Comparison of ENCODE assay signal across 8 mouse cellular contexts in genomic region chr10:61452645-61453044, GRCm38 (mm10). TPM values are rescaled to one million over a fixed set of nuclear protein-coding genes. Genes with fewer than 3 reads are reported as not detected.
DNase-seq lines count a peak whose midpoint lies in the region; ATAC-seq and TF ChIP-seq lines count a peak whose summit lies in the region.

Eif4ebp2 (minus strand) TSS chr10:61452661.

- no peaks in the 10 kb centered on the region for H3K27me3 ChIP-seq in kidney, embryonic 14.5 days (ENCODE audit: control insufficient read depth, insufficient read depth, low read length)
- no peaks in the 10 kb centered on the region for H3K27me3 ChIP-seq in limb, embryonic 15.5 days

- H3K4me2 ChIP-seq in kidney, embryonic 14.5 days (replicated peaks; ENCODE audit: low read depth, low read length) = peak within 1 kb of the TSS; percentile 56
- H3K4me2 ChIP-seq in limb, embryonic 15.5 days = peak within 1 kb of the TSS; percentile 68

- DNase-seq in A20 (ENCODE audit: low read depth, low spot score) = peak; percentile 99
- peak; percentile 98 to 99 for DNase-seq in heart, adult 9 months (ENCODE audit: low spot score in 2 of 2)
- peak; percentile 98 to 100 for DNase-seq in monocyte, adult 2 months (ENCODE audit: low read depth in 1 of 2, low spot score in 2 of 2)
- peak; percentile 99 for DNase-seq in spleen, postnatal 36 days (ENCODE audit: low spot score in 2 of 2)

- peak; percentile 99 for ATAC-seq in kidney, embryonic 14.5 days (ENCODE audit: low FRiP score, low TSS enrichment)
- peak; percentile 99 for ATAC-seq in limb, embryonic 15.5 days (ENCODE audit: insufficient number of reproducible peaks, low FRiP score, low TSS enrichment, low read depth)

- no peaks in the 10 kb centered on the region for H3K9me3 ChIP-seq in kidney, embryonic 14.5 days (ENCODE audit: control insufficient read depth, low read length)
- H3K9me3 ChIP-seq in limb, embryonic 15.5 days = no peaks in the 10 kb centered on the region

- H3K36me3 ChIP-seq in kidney, embryonic 14.5 days (ENCODE audit: control insufficient read depth, insufficient read depth, low read length) = peaks cover 8% of the 10 kb centered on the region
- peaks cover 10% of the 10 kb centered on the region; the same call in 1 of the 2 replicates for H3K36me3 ChIP-seq in limb, embryonic 15.5 days

- peak within 1 kb of the TSS; percentile 95 for H3K9ac ChIP-seq in kidney, embryonic 14.5 days (ENCODE audit: low read depth, low read length)
- H3K9ac ChIP-seq in limb, embryonic 15.5 days = peak within 1 kb of the TSS; percentile 92

- H3K27ac ChIP-seq in bone marrow macrophage, adult 2 months (ENCODE audit: insufficient read depth, low read depth, low read length) = peak within 1 kb of the TSS; percentile 82
- 0 out of 2 replicates have a peak within 1 kb of the TSS, but pooled peaks have one; percentile 29 for H3K27ac ChIP-seq in embryonic fibroblast, embryonic 13.5 days (ENCODE audit: insufficient read depth, low read length)
- peak within 1 kb of the TSS; percentile 39; the same call in 1 of the 2 replicates for H3K27ac ChIP-seq in kidney, embryonic 14.5 days (ENCODE audit: low read depth, low read length)
- H3K27ac ChIP-seq in limb, embryonic 15.5 days = peak within 1 kb of the TSS; percentile 85

- peaks cover 19% of the 10 kb centered on the region for H3K4me1 ChIP-seq in bone marrow macrophage, adult 2 months (ENCODE audit: control insufficient read depth, insufficient read depth, low read length)
- H3K4me1 ChIP-seq in embryonic fibroblast, embryonic 13.5 days (ENCODE audit: control insufficient read depth, insufficient read depth, low read length) = peaks cover 7% of the 10 kb centered on the region
- peaks cover 16% of the 10 kb centered on the region; the same call in 1 of the 2 replicates for H3K4me1 ChIP-seq in kidney, embryonic 14.5 days (ENCODE audit: control insufficient read depth, insufficient read depth, low read length)
- peaks cover 31% of the 10 kb centered on the region for H3K4me1 ChIP-seq in limb, embryonic 15.5 days

- no peak for TF ChIP-seq CTCF in bone marrow macrophage, adult 2 months (IDR thresholded peaks at IDR 0.05; ENCODE audit: low read depth, low read length)
- TF ChIP-seq CTCF in embryonic fibroblast, embryonic 13.5 days (IDR thresholded peaks at IDR 0.05; ENCODE audit: borderline replicate concordance, insufficient read depth, low read length) = no peak

- 1% methylated on average over 29 of the region's 36 CpGs for WGBS in kidney, embryonic 14.5 days
- 0% methylated on average over 34 of the region's 36 CpGs for WGBS in limb, embryonic 15.5 days

- TF ChIP-seq POLR2A in bone marrow macrophage, adult 2 months (IDR thresholded peaks at IDR 0.05; ENCODE audit: borderline replicate concordance, low read depth, low read length) = no peak
- peak; percentile 98 for TF ChIP-seq POLR2A in embryonic fibroblast, embryonic 13.5 days (IDR thresholded peaks at IDR 0.05; ENCODE audit: low read depth, low read length)

- peak within 1 kb of the TSS; percentile 96 for H3K4me3 ChIP-seq in bone marrow macrophage, adult 2 months (ENCODE audit: insufficient read depth, low read length)
- peak within 1 kb of the TSS; percentile 85 for H3K4me3 ChIP-seq in embryonic fibroblast, embryonic 13.5 days (ENCODE audit: insufficient read depth, low read length)
- peak within 1 kb of the TSS; percentile 92 for H3K4me3 ChIP-seq in kidney, embryonic 14.5 days (ENCODE audit: low read length)
- H3K4me3 ChIP-seq in limb, embryonic 15.5 days = peak within 1 kb of the TSS; percentile 100

RNA-seq across cellular contexts. Expression of gene Eif4ebp2, which starts in this region (rescaled TPM):
- 91.9 and 105 TPM in 2 replicates for polyA plus RNA-seq in bone marrow macrophage, adult 2 months (2012; ENCODE audit: insufficient read depth, insufficient read length, missing spikeins)
- polyA plus RNA-seq in embryonic fibroblast, embryonic 13.5 days (2011; ENCODE audit: insufficient read length, low read depth, missing spikeins) = 56.4 and 68.9 TPM in 2 replicates
- polyA plus RNA-seq in kidney, embryonic 14.5 days (2014; fragmentation: Nextera tagmentation; extraction: Ambion mirVana) = 54.4 and 61.9 TPM in 2 replicates
- polyA plus RNA-seq in limb, embryonic 15.5 days (2015; fragmentation: Nextera tagmentation; extraction: Ambion mirVana) = 64.5 and 68.5 TPM in 2 replicates

Comparison
In these comparisons a context has a peak if more than half of its experiments do, and no peak if none do; other contexts are left out.
1. Peak in every context shown above with its lines: DNase-seq, ATAC-seq, H3K4me3 ChIP-seq and H3K27ac ChIP-seq.
2. H3K27ac ChIP-seq: peak in every context shown above with its lines; median percentile 85 in limb, embryonic 15.5 days; 82 in bone marrow macrophage, adult 2 months; 39 in kidney, embryonic 14.5 days; 29 in embryonic fibroblast, embryonic 13.5 days.